Mouse (Mus musculus) kidney, postnatal 10 days (tissue): Measurements from ENCODE around the gene Lrrc38.

ENCODE experiments used
- DNase-seq: peaks from one replicate; pipeline ENCODE4 v3.0.0; 2021; ENCODE audit warnings: mixed read lengths

Gene Lrrc38

DNA sequence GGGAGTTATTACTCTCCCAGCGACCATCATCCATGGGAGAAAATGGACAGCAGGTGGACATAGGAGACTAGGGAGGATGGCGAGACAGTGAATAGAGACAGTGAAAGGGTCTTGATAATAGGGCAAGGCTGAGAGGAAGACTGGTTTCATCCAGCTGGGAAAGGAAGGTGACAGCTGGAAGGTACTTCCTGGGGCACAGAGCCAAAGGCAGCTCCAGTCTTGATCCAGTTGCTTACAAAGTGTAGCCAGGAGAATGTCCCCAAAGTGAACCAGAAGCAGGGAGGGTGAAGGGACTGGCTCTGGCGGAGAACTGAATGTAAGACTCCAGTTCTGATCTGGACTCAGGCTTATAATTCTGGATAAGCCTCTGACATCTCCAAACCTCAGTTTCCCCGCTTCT is 2.7 kb downstream of the Lrrc38 start:
- DNase-seq, result no peak

DNA sequence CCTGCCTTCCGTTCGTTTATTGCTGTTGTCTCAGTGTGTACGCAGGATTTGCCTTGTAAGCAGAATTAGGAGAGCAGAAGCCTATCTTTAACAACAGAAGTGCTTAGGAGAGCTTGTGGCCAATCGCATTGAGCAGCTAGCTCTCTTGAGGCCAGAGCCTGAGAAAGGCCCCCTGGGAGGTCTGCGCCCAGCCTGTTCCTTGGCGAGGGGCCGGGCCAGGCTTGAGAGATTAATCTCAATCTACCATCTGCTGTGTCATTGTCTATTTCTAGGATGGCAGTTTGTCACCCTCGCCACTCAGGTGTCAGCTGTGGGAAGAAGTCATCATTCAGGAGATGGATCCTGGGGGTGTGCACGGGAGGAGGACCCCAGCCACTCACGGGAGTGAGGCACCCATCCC is 12.0 kb downstream of the Lrrc38 start:
- no peak for DNase-seq

DNA sequence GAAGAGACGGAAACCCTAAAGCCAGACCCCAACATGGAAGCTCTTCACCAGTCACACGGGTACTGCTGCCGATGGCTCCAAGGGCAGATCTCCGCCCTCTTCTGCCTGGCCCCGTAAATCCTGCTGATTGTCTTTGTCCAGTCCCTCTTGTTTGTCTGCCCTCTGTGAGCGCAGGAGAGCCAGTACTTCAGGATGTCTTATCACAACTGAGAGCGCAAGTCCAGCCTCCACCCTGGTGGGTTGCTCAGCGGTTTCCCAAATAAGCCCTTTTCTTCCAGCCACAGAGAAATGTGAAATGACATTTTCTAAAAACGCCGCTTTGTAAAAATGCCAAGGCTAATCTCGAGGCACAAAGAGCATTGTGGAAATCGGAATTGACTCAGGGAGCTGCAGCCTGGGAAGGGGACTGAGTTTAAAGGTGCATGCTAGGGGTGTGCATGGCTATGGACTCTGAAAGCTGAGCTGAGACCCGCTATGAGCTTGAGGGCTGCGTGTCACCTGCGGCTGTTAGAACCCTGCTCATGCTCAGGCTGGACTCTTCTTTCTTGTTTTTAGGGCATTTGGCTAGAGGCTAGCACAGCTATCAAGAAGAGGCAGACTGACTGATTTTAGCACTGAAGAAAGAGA is 17.0 kb downstream of the Lrrc38 start:
- no peak for DNase-seq

DNA sequence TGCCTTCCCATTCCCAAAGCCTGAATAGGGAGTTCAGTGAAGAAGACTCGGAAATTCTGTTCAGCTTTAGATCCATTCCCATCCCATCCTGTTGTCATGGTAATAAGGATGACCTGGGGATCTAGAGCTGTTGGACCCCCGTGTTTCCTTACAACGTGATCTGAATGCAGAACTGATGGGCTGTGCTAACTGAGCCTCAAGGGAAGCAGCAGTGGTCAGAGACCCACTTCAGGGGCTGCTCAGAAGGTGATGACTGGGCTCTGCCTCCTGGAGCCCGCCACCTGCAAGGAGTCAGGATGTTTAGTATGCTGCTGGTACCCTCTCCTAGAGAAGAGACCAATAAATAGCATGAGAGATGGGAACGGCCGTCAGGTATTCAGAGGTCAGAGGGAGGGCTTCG is 29.9 kb downstream of the Lrrc38 start:
- no peak for DNase-seq

DNA sequence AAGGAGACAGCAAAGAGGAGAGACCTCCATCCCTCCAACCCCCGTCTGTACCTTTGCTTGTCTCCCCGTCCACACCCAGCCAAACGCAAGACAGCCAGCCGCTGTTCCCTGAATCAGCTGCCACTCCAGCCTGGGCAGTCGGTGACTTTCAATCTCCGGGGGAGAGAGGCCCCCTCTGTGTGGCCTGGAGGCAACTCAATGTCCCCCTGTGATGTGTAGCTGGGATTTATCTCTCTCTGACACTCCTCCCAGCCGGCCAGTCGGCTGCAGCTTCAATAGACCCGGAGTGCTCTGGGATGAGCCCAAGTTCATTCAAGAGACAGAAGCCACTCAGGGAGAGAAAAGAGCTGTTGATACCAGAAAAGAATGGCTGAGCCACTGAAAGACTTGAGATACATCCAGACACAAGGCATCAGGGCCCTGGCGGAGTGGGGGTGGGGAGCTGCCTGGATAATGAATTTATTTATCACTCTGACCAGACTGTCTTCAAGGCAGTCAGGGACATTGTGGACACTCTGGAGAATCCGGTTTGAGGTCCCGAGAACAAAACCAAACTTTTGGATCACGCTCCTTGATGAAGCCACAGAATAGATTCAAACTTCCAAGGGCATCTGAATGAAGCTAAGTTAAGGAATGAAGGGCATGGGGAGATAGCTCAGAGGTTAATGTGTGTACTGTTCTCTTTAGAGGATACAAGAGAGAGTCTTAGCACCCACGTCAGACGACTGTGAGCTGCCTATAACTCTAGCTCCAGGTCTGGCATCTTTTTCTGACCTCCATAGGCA is 30.6 kb downstream of the Lrrc38 start:
- DNase-seq, result peak; percentile 7

DNA sequence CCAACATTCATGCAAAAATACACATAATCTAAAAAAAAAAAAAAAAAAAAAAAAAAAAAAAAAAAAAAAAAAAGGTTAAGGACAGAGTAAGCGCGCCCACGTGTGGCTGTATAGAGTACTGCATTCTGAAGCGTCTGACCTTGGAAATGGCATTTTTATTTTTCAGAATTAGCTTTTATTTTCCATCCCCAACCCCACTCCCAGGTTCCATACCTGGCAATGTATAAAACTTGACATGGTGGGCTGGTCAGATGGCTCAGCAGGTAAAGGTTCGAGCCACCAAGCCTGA is 31.1 kb downstream of the Lrrc38 start:
- DNase-seq, result peak; percentile 71

DNA sequence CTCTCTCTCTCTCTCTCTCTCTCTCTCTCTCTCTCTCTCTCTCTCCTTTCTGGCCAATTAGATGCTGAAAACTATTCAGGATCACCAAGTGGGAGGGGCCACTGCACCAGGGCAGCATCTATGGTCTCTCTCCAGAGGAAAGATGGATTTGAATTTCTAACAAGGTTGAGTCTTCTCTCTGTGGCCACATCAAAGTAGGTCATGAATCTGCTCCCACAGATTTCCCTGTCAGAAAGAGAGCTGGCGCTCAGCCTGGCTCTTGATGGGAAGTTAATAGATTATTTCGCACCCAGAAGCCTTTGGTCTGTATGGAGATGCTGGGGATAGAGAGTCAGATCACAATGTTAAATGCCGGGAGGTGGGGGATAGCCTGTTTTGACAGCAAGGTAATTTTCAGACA is 32.6 kb downstream of the Lrrc38 start:
- DNase-seq, result no peak

DNA sequence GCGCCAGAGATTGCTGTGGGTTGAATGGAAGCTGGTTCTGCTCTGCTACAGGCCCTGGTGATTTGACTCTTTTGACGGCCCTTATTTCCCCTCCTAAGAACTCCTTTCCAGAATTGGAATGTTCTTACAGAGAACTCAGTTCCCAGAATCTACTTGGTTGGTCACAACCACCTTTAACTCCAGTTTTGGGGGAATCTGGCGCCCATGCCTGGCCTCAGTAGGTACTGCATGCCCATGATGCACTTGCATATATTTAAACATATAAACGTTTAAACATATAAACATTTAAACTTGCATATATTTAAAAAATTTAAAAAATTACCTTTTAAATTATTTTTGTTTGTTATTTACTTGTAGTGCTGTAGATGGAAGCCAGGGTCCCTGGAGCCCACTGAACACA is 34.1 kb downstream of the Lrrc38 start:
- no peak for DNase-seq

DNA sequence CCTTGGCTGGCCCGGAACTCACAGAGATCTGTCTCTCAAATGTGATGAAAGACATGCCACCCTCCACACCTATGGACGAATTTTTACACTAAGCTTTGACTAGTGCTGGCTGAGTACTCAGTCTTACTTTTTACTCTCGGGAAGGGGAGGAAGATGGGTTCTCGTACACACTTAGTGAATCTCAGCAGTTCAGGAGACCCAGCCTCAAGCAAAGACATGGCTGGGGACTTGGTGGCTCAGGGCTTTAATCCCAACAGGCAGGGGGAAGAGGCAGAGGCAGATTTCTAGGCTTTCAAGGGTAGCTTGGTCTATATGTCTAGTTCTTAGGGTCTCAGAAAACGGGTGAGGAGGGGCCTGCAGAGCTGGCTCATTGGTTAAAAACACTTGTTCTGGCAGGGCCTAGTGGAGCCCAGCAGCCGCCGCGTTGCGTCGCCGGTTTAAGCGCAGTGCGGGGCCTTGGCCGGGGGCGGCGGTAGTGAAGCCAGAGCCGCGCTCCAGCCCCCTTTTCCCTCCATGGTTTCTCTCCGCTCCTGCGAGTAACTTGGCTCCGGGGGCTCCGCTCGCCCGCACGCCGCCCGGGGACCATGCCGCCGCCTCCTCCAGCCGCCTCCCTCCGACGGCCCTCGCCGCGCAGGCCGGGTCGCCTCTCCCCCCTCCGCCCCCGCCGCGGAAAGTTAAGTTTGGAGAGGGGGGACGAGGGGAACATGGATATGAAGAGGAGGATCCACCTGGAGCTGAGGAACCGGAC is 39.6 kb downstream of the Lrrc38 start:
- peak; percentile 66 for DNase-seq

DNA sequence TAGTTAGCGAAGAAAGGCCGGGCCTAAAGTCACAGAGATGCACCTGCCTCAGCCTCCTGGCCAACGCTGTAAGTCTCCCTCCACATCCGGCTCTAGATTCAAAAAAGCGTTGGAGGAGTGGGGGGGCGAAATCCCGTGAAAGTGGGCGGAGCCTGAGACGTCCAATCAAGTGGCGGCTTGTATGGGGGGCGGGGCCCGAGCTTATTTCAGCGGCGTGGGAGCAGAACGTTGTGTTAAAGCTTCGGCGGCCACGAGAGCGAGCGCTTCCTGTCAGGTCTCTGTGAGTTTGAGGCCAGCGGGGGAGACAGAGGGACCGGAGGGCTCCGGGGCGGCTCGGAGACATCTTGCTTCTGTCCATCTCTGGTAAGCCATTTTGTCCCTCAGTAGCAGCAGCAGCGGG is 44.6 kb downstream of the Lrrc38 start, which contains the start of gene Pramel1:
TSS of gene Pramel1 (plus strand) at position 248 of the 400 bp plus-strand sequence.
- no peak for DNase-seq

DNA sequence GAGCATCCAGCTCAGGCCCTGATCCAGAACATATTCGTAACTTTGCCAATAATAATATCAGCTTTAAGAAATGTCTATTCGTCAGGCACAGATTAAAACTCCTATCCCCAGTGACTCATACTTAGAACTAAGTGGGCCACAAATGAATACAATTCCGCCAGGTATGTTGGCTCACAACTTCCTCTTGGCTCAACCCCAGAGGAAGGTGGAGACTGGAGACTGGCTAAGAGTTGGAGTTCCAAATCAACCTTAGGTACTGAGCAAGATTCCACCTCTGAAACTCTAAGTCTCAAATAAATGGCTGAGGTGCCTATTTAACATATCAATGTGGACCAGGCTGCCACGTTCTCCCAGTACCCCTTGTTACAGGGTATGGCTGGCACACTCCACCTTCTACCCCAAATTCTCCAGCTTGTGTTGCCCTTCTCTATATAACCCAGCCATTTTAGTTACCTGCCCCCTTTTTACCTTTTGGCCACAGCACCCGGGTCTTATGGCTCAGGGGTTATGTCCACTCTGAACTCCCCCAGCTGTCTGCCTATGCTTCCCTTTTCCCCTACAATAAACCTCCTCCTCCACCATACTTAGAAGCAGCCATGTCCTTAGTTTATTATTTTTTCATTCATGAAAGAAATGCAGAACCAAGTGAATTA is 62.1 kb downstream of the Lrrc38 start:
- no peak for DNase-seq

DNA sequence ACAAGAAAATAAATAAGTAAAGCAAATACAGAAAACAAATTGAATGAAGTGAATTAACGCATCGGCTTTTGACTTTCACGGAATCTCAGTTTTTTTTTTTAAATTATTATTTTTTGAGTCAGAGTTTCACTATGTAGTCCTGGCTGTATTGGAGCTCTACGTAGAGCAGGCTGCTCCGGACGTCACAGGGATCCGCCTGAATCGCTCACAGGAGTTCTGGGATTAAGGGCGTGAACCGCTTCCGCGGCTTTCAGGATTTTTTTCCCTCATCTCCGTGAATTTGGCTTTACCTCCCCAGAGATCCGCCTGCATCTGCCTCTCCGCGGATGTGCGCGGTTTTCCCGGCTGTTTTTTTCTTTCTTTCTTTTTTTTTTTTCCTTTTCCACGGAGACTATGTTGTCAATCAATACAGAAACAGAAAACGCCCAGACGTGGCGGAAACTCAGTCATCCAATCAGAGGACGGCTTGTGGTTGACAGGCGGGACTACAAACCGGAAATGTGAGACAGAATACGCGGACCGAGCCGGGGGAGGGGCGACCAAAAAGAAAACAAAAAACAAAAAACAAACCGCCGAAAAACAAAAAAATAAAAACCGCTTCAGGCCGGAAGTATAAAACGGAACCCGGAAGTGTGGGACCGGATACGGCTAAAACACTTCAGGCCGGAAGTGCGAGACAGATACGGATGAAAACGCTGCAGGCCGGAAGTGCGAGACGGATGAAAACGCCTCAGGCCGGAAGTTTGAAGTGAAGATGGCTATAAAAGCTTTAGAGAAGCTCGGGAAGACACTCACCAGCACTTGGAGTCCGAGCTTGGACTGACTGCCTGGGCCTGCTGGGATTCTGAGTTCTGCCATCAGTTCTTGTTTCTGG is 62.9 kb downstream of the Lrrc38 start, which contains the start of gene Pramef8:
TSS of gene Pramef8 (plus strand) at position 208 of the 874 bp plus-strand sequence.
- DNase-seq, result peak; percentile 94

DNA sequence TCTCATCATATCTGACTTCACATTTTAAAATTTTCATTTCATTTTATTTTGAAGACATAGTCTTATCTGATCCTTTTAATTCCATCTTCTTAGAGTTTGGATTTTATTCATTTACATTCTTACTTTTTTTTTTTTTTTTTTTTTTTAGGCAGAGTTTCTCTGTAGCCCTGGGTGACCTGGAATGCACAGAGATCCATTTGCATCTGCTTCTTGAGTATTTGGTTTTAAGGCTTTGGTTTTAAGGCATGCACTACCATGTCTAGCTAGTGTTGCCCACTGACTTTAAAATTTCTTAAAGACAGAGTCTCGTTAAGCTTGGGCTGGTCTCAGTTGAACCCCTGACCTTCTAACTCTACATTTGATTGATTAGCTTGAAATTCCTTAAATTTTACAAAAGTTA is 64.1 kb downstream of the Lrrc38 start:
- DNase-seq, result no peak

DNA sequence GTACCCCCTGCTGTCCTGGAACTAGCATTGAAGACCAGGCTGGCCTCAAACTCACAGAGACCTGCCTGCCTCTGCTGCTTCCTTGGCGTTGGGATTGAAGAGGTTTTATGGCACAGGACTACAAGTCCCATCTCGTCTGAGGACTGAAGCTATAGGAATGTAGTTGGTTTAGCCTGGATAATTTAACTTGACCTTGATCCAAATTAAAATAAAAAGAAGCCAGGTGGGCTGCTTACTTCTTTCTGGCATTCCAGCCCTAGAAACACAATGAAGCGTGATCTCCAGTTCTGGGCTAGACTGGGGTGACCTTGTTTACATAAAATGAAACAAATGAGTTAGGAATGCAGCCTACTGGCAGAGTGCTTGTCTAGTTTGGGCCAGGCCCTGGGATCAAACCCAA is 64.6 kb downstream of the Lrrc38 start:
- no peak for DNase-seq
